Mouse (Mus musculus): ENCODE data around the gene Cyp2d11. TPM values are rescaled to one million over a fixed set of nuclear protein-coding genes. Genes with fewer than 3 reads are reported as not detected.

Gene Cyp2d11
- polyA plus RNA-seq, 1 experiment from 2014 or later = not detected

DNA sequence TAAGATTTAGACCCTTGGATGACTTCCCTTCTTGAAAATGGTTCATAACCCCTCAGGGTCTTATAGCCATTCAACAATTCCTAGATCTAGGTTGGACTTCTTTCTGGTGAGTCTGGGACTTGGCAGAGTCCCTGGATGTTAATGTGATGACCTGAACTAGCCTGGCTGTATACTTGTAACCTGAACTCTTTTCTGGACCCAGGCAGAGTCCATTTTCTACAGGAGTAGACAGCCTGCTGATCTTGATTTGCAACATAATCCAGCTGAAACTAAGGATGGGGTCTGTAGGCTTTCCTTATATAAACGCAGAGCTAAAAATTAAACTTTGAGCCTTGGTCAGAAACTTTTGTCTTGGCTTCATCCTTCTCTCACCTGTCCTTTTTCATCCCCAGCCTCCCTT, 24.8 kb upstream of the Cyp2d11 start:
- no peak overlapping the region for H3K4me2 ChIP-seq (ENCODE audit: low read length)
- no peaks in the 10 kb centered on the region for H3K36me3 ChIP-seq (ENCODE audit: control insufficient read depth, insufficient read depth, low read length)
- 60% methylated on average over 1 of the region's 1 CpGs for WGBS
- DNase-seq (ENCODE audit: low spot score) (no peak), ATAC-seq (replicated peaks; ENCODE audit: low FRiP score, low TSS enrichment, low read depth) (no peak)
- no peaks in the 10 kb centered on the region for H3K27me3 ChIP-seq (replicated peaks; ENCODE audit: control insufficient read depth, insufficient read depth, low read length)
- no peaks in the 10 kb centered on the region for H3K4me1 ChIP-seq (replicated peaks; ENCODE audit: control insufficient read depth, insufficient read depth, low read length)
- no peak overlapping the region for H3K9ac ChIP-seq (ENCODE audit: low read length)
- no peak overlapping the region for H3K27ac ChIP-seq (ENCODE audit: low read depth)
- H3K4me3 ChIP-seq (ENCODE audit: low read depth, low read length) = no peak overlapping the region
- H3K9me3 ChIP-seq (ENCODE audit: control insufficient read depth, low read length) = no peaks in the 10 kb centered on the region

DNA sequence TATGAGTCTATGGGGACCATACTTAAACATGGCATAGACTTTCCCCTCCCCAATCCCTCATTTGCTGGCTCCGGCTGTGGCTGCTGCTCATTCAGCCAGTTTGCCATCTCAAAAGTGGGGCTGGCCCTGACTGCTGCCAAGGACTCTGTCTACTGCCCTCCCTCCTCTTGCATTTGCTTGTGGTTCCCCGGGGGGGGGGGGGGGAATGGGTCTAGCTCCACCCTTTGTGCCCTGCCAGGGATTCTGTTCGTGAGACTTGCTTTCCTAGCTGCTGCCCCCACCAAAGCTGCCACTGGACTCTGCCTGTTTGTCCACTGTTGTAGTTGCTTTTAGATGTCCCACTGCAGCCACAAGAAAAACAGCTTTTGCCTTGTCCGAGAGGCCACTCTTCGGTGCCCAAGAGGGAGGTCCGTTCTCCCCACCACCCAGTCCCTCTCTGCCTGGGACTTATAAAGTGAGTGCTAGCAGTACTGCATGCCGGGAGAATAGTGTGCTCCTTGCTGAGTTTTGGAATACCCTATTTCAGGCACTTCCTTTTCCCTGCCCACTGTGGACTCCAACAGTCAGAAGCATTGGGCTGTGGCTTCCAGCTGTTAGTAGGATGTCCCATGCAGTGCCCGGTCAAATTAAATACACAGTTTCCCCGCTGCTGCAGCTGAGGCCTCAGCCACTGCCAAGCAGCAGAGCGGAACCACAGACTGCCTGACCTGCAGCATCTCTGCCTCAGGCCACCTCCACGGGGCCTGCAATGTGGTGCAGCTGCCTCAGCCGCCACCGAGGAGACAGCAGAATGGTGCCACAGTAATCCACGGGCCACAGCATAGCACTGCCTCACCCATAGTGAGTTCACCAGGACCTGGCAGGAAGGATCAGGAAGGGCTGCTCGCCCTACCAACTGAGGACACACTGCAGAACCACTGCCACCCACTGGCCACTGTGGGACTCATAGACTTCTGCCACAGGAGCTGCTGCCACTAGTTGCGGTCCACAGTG, 23.3 kb upstream of the Cyp2d11 start:
- no peak overlapping the region for H3K27ac ChIP-seq (ENCODE audit: low read depth)
- H3K4me1 ChIP-seq (replicated peaks; ENCODE audit: control insufficient read depth, insufficient read depth, low read length) = no peaks in the 10 kb centered on the region
- DNase-seq (ENCODE audit: low spot score) (peak; percentile 71), ATAC-seq (replicated peaks; ENCODE audit: low FRiP score, low TSS enrichment, low read depth) (peak; percentile 80)
- H3K9me3 ChIP-seq (ENCODE audit: control insufficient read depth, low read length) = no peaks in the 10 kb centered on the region
- no peak overlapping the region for H3K4me2 ChIP-seq (ENCODE audit: low read length)
- no peaks in the 10 kb centered on the region for H3K36me3 ChIP-seq (ENCODE audit: control insufficient read depth, insufficient read depth, low read length)
- WGBS = 30% methylated on average over 16 of the region's 16 CpGs
- no peaks in the 10 kb centered on the region for H3K27me3 ChIP-seq (replicated peaks; ENCODE audit: control insufficient read depth, insufficient read depth, low read length)
- no peak overlapping the region for H3K9ac ChIP-seq (ENCODE audit: low read length)
- no peak overlapping the region for H3K4me3 ChIP-seq (ENCODE audit: low read depth, low read length)

DNA sequence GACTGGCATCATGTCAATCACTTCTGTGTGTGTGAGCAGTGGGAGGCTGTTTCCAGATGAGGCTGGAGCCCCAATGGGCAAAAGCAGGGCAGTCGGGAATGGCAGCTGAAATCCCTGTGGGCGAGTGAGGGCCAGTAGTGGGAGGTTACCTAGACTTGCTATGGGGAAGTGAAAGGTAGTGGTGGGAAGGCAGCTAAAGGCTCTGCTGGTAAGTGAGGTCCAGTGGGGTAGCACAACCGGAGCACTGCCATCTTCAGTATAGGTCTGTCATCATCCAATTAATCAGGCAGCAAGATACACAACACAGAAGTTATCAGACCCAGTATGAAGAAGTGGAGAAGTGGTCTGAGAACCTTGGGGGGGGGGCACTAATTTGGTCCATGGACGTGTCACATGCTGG, 13.7 kb upstream of the Cyp2d11 start:
- Histone ChIP-seq H3K36me3 (ENCODE audit: control insufficient read depth, insufficient read depth, low read length) (no peaks in the 10 kb centered on the region), H3K9me3 (ENCODE audit: control insufficient read depth, low read length) (no peaks in the 10 kb centered on the region), H3K4me1 (replicated peaks; ENCODE audit: control insufficient read depth, insufficient read depth, low read length) (no peaks in the 10 kb centered on the region), H3K27me3 (replicated peaks; ENCODE audit: control insufficient read depth, insufficient read depth, low read length) (no peaks in the 10 kb centered on the region), H3K4me2 (ENCODE audit: low read length) (no peak overlapping the region), H3K9ac (ENCODE audit: low read length) (no peak overlapping the region), H3K4me3 (ENCODE audit: low read depth, low read length) (no peak overlapping the region), H3K27ac (ENCODE audit: low read depth) (no peak overlapping the region)
- ATAC-seq (replicated peaks; ENCODE audit: low FRiP score, low TSS enrichment, low read depth) (no peak), DNase-seq (ENCODE audit: low spot score) (no peak)
- WGBS = 75% methylated on average over 4 of the region's 4 CpGs

DNA sequence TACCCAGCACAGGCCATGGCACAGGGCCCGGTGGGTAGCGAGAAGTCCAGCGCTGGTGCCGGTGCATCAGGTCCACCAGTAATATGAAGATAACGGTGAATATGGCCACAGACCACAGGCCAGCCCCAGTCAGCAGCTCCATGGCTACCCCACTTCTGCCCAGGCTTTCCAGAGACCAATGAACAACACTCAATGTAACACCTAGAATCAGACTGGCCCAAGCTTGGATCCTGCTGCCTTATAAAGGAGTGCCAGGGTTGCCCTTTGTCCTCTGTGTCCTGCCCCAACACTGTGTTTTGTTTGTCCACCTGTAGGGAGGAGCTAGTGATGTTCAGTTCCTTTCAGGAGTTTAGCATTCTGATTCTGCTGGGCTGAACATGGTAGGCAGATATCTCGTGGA, 13.2 kb upstream of the Cyp2d11 start, which contains the start of gene Cyp2d10:
Cyp2d10 (minus strand) TSS at position 215 of the 400 bp plus-strand sequence.
- Histone ChIP-seq H3K9ac (ENCODE audit: low read length) (no peak within 1 kb of the TSS), H3K4me3 (ENCODE audit: low read depth, low read length) (no peak within 1 kb of the TSS), H3K36me3 (ENCODE audit: control insufficient read depth, insufficient read depth, low read length) (no peaks in the 10 kb centered on the region), H3K4me1 (replicated peaks; ENCODE audit: control insufficient read depth, insufficient read depth, low read length) (no peaks in the 10 kb centered on the region), H3K4me2 (ENCODE audit: low read length) (no peak within 1 kb of the TSS), H3K27me3 (replicated peaks; ENCODE audit: control insufficient read depth, insufficient read depth, low read length) (no peaks in the 10 kb centered on the region), H3K27ac (ENCODE audit: low read depth) (no peak within 1 kb of the TSS), H3K9me3 (ENCODE audit: control insufficient read depth, low read length) (no peaks in the 10 kb centered on the region)
- no peak for DNase-seq (ENCODE audit: low spot score)
- 91% methylated on average over 6 of the region's 6 CpGs for WGBS
- no peak for ATAC-seq (replicated peaks; ENCODE audit: low FRiP score, low TSS enrichment, low read depth)

DNA sequence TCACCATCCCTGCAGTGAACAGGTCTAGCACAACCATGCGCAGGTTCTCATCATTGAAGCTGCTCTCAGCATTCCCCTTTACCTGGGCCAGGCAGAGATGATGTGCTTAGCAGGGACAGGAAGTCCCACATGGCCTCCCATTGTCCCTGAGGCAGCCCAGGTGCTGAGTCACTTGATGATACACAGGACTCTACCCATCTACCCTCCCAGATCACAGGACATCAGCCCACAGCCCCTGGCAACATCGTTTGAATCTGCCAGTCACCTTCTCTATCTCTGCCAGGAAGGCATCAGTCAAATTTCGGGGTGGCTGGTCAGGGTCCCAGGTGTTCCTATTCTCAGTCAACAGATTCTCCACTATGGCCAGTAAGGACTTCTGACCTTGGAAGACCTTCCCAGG, 10.3 kb upstream of the Cyp2d11 start:
- 90% methylated on average over 3 of the region's 3 CpGs for WGBS
- no peak overlapping the region for H3K4me3 ChIP-seq (ENCODE audit: low read depth, low read length)
- H3K36me3 ChIP-seq (ENCODE audit: control insufficient read depth, insufficient read depth, low read length) = no peaks in the 10 kb centered on the region
- H3K4me1 ChIP-seq (replicated peaks; ENCODE audit: control insufficient read depth, insufficient read depth, low read length) = no peaks in the 10 kb centered on the region
- no peak overlapping the region for H3K27ac ChIP-seq (ENCODE audit: low read depth)
- H3K4me2 ChIP-seq (ENCODE audit: low read length) = no peak overlapping the region
- no peaks in the 10 kb centered on the region for H3K9me3 ChIP-seq (ENCODE audit: control insufficient read depth, low read length)
- no peaks in the 10 kb centered on the region for H3K27me3 ChIP-seq (replicated peaks; ENCODE audit: control insufficient read depth, insufficient read depth, low read length)
- ATAC-seq (replicated peaks; ENCODE audit: low FRiP score, low TSS enrichment, low read depth) (no peak), DNase-seq (ENCODE audit: low spot score) (no peak)
- H3K9ac ChIP-seq (ENCODE audit: low read length) = no peak overlapping the region

DNA sequence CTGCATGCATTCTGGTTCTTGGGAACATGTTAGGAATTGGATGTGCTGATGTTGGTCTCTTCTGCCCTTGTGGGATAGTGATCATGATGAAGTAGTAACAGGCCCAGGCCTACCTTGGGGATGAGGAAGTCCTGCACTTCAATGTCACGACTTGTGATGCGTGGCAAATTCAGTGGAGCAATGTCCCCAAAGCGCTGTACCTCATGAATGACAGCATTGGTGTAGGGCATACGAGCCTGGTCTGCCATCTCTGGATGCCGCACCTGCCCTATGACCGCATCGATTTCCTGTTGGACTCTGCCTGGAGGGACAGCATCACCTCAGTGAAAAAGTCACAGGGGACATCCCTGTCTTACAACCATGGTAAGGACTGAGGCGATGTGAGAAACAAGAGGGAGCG, 9.8 kb upstream of the Cyp2d11 start:
- WGBS = 93% methylated on average over 9 of the region's 9 CpGs
- no peaks in the 10 kb centered on the region for H3K9me3 ChIP-seq (ENCODE audit: control insufficient read depth, low read length)
- no peaks in the 10 kb centered on the region for H3K4me1 ChIP-seq (replicated peaks; ENCODE audit: control insufficient read depth, insufficient read depth, low read length)
- ATAC-seq (replicated peaks; ENCODE audit: low FRiP score, low TSS enrichment, low read depth) (no peak), DNase-seq (ENCODE audit: low spot score) (no peak)
- no peak overlapping the region for H3K4me2 ChIP-seq (ENCODE audit: low read length)
- H3K4me3 ChIP-seq (ENCODE audit: low read depth, low read length) = no peak overlapping the region
- H3K9ac ChIP-seq (ENCODE audit: low read length) = no peak overlapping the region
- H3K27me3 ChIP-seq (replicated peaks; ENCODE audit: control insufficient read depth, insufficient read depth, low read length) = no peaks in the 10 kb centered on the region
- no peak overlapping the region for H3K27ac ChIP-seq (ENCODE audit: low read depth)
- no peaks in the 10 kb centered on the region for H3K36me3 ChIP-seq (ENCODE audit: control insufficient read depth, insufficient read depth, low read length)

DNA sequence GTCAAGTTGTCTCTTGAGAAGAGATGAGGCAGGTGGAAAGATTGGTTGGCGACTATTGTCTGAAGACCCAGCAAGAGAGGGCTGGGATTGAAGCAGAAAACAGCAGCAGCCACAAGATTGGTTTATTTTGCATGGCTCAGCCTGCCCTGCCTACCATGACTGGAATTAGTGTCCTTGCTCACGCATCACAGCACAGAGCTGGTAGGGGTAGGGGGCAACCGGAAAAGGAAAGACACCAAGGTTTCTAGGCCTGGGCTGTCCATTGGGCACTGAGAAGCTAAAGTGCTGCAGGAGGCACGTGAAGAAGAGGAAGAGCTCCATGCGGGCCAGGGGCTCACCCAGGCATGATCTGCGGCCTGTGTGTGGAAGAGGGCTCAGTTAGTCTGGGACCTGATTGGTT, 8.9 kb upstream of the Cyp2d11 start:
- Histone ChIP-seq H3K4me3 (ENCODE audit: low read depth, low read length) (no peak overlapping the region), H3K36me3 (ENCODE audit: control insufficient read depth, insufficient read depth, low read length) (no peaks in the 10 kb centered on the region), H3K27ac (ENCODE audit: low read depth) (no peak overlapping the region), H3K27me3 (replicated peaks; ENCODE audit: control insufficient read depth, insufficient read depth, low read length) (no peaks in the 10 kb centered on the region), H3K9ac (ENCODE audit: low read length) (no peak overlapping the region), H3K9me3 (ENCODE audit: control insufficient read depth, low read length) (no peaks in the 10 kb centered on the region), H3K4me2 (ENCODE audit: low read length) (no peak overlapping the region), H3K4me1 (replicated peaks; ENCODE audit: control insufficient read depth, insufficient read depth, low read length) (no peaks in the 10 kb centered on the region)
- ATAC-seq (replicated peaks; ENCODE audit: low FRiP score, low TSS enrichment, low read depth) (no peak), DNase-seq (ENCODE audit: low spot score) (no peak)
- 84% methylated on average over 6 of the region's 6 CpGs for WGBS

DNA sequence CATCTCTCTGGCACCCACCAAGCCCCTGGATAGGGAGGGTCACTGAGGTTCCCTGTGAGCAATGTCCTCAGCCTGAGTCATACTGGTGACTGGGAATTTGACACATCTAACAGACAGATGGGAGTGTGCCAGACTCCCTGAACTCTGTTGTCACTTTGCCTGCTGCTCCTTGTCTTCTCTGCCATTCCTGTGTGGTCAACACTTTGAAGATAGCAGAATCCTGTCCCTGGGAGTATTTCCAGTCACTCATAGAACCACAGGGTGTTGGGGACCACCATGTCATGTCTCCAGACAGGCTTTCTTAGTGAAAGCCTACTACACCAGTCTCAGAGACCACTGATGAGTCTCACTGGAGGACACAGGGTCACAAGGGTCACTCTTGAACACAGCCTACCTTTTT, 8.3 kb upstream of the Cyp2d11 start:
- Histone ChIP-seq H3K27me3 (replicated peaks; ENCODE audit: control insufficient read depth, insufficient read depth, low read length) (no peaks in the 10 kb centered on the region), H3K4me1 (replicated peaks; ENCODE audit: control insufficient read depth, insufficient read depth, low read length) (no peaks in the 10 kb centered on the region), H3K9ac (ENCODE audit: low read length) (no peak overlapping the region), H3K4me3 (ENCODE audit: low read depth, low read length) (no peak overlapping the region), H3K4me2 (ENCODE audit: low read length) (no peak overlapping the region), H3K27ac (ENCODE audit: low read depth) (no peak overlapping the region), H3K36me3 (ENCODE audit: control insufficient read depth, insufficient read depth, low read length) (no peaks in the 10 kb centered on the region), H3K9me3 (ENCODE audit: control insufficient read depth, low read length) (no peaks in the 10 kb centered on the region)
- no peak for ATAC-seq (replicated peaks; ENCODE audit: low FRiP score, low TSS enrichment, low read depth)
- DNase-seq (ENCODE audit: low spot score) = no peak

DNA sequence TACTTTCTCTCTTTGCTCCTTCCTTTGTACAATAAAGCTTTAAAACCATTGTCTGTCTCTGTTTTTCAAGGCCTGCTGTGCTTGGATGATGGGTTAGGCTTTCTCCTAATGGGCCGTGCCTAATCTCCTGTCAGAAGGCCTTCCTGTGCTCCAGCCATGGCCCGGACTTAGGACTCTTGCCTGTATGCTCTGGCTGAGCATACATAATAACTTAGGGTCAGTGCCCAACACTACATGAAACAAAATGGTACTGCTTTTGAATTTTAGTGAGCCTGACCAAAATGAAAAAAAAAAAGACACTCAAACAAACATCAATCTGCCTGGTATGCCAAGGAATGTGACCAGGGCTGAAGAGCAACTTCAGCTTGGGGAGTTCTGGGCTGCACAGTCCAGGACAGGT, 7.7 kb upstream of the Cyp2d11 start:
- ATAC-seq (replicated peaks; ENCODE audit: low FRiP score, low TSS enrichment, low read depth) (no peak), DNase-seq (ENCODE audit: low spot score) (no peak)
- no peak overlapping the region for H3K4me2 ChIP-seq (ENCODE audit: low read length)
- 62% methylated on average over 2 of the region's 2 CpGs for WGBS
- no peaks in the 10 kb centered on the region for H3K9me3 ChIP-seq (ENCODE audit: control insufficient read depth, low read length)
- H3K4me3 ChIP-seq (ENCODE audit: low read depth, low read length) = no peak overlapping the region
- no peaks in the 10 kb centered on the region for H3K27me3 ChIP-seq (replicated peaks; ENCODE audit: control insufficient read depth, insufficient read depth, low read length)
- no peak overlapping the region for H3K27ac ChIP-seq (ENCODE audit: low read depth)
- no peak overlapping the region for H3K9ac ChIP-seq (ENCODE audit: low read length)
- H3K4me1 ChIP-seq (replicated peaks; ENCODE audit: control insufficient read depth, insufficient read depth, low read length) = no peaks in the 10 kb centered on the region
- H3K36me3 ChIP-seq (ENCODE audit: control insufficient read depth, insufficient read depth, low read length) = no peaks in the 10 kb centered on the region

Measured in intestine, embryonic 14.5 days (tissue).